Mouse (Mus musculus) brain, embryonic 14.5 days (tissue): ENCODE data around the gene Rgma.

Experiments
- CTCF ChIP-seq: fragments of 200-500 bp; IDR thresholded peaks from 2 replicates; pipeline ENCODE4 v1.5.1; 2012; ENCODE audit warnings: inconsistent platforms, mild to moderate bottlenecking, moderate library complexity, borderline replicate concordance; ENCODE audit not compliant: insufficient read depth, insufficient read length; ENCODE audit errors: extremely low read depth
- POLR2A ChIP-seq: fragments of 200-500 bp; IDR thresholded peaks from 2 replicates; pipeline ENCODE4 v1.6.1; 2012; ENCODE audit warnings: mild to moderate bottlenecking, inconsistent platforms, borderline replicate concordance; ENCODE audit not compliant: poor library complexity, insufficient read depth, insufficient read length, severe bottlenecking; ENCODE audit errors: extremely low read depth

GRCm38 (mm10) chr7:73463546-73463945 is 88.2 kb downstream of the Rgma start:
- no peak for TF ChIP-seq POLR2A
- TF ChIP-seq CTCF, result no peak
